Mouse (Mus musculus) lung, embryonic 14.5 days (tissue): ENCODE measurements at regions not wholly inside any gene's neighbourhood (a gene's known extent, or its start where the extent isn't known, plus 50 kb on each side); places are given as distances from the start of the nearest gene placed in this dataset.

Experiments used
- ATAC-seq: fragments of 200-750 bp; cut with Nextera tagmentation; 2 replicates; pipeline ENCODE4 v1.8.0; 2017; ENCODE audit warnings: mild to moderate bottlenecking, moderate TSS enrichment, moderate library complexity; ENCODE audit not compliant: insufficient read depth
- DNase-seq: peaks from one replicate; pipeline ENCODE4 v3.0.0-alpha.2; 2015
- H3K27ac ChIP-seq: fragments of 300-500 bp; sonication (generic); 2 replicates; pipeline ENCODE4 v1.5.1; 2014; ENCODE audit warnings: low read depth, mild to moderate bottlenecking, moderate library complexity
- H3K27me3 ChIP-seq: fragments of 300-500 bp; sonication (generic); 2 replicates; pipeline ENCODE4 v1.6.1; 2014; ENCODE audit warnings: low read length, control low read depth; ENCODE audit not compliant: insufficient read depth
- H3K36me3 ChIP-seq: fragments of 300-500 bp; sonication (generic); 2 replicates; pipeline ENCODE4 v1.6.1; 2014; ENCODE audit warnings: control low read depth; ENCODE audit not compliant: insufficient read depth
- H3K4me1 ChIP-seq: fragments of 300-500 bp; sonication (generic); 2 replicates; pipeline ENCODE4 v1.6.1; 2014; ENCODE audit warnings: antibody characterized with exemption, control low read depth; ENCODE audit not compliant: insufficient read depth
- H3K4me2 ChIP-seq: fragments of 300-500 bp; sonication (generic); 2 replicates; pipeline ENCODE4 v1.6.1; 2014; ENCODE audit warnings: mild to moderate bottlenecking
- H3K4me3 ChIP-seq: fragments of 300-500 bp; sonication (generic); 2 replicates; pipeline ENCODE4 v1.5.1; 2014; ENCODE audit warnings: low read depth, low read length
- H3K9ac ChIP-seq: fragments of 300-500 bp; sonication (generic); 2 replicates; pipeline ENCODE4 v1.6.1; 2014
- H3K9me3 ChIP-seq: fragments of 300-500 bp; sonication (generic); 2 replicates; pipeline ENCODE4 v1.6.1; 2016; ENCODE audit warnings: low read depth, low read length, control low read depth
- CTCF ChIP-seq: IDR thresholded peaks from 2 replicates; pipeline ENCODE4 v1.5.1; 2016; ENCODE audit warnings: antibody characterized with exemption, low read depth
- WGBS: fragments of 180-500 bp; shearing (Covaris S2); extraction: QIAGEN DNeasy Blood & Tissue Kit; methylation state at CpG from one replicate; pipeline ENCODE4 v1.1.7; 2014; 5-methylcytosine and 5-hydroxymethylcytosine counted together

- WGBS, result 77% methylated on average over 2 of the region's 2 CpGs
- H3K9me3 ChIP-seq, result no peaks in the 10 kb centered on the region
- no peak for TF ChIP-seq CTCF
- H3K27ac ChIP-seq, result no peak overlapping the region
- no peak overlapping the region for H3K4me2 ChIP-seq
- H3K9ac ChIP-seq, result no peak overlapping the region
- H3K36me3 ChIP-seq, result no peaks in the 10 kb centered on the region
- no peak overlapping the region for H3K4me3 ChIP-seq
- DNase-seq (no peak), ATAC-seq (no peak)
- H3K27me3 ChIP-seq, result no peaks in the 10 kb centered on the region
- no peaks in the 10 kb centered on the region for H3K4me1 ChIP-seq
Observed at GRCm38 (mm10) chr5:64727847-64728246, 75.3 kb upstream of the Klf3 start.

DNA sequence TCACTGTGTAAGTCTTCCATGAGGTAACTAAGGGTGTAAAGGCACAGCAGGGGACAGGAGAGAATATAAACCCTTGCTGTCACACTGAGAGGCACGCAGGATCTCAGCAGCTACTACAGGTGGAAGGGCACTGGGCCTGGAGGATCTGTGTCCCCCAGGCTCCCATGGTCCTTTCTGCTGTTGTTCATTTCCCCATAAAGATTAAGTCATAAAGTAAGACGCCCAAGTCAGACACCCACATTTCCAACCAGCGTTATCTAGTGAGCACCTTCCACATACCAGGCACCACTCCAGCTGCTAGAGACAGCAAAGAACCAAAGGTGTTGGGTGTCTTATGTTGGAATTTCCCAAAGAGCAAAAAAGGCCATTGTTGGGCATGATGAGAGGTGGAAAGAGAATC is 70.8 kb upstream of the Klf3 start:
- no peaks in the 10 kb centered on the region for H3K27me3 ChIP-seq
- no peaks in the 10 kb centered on the region for H3K36me3 ChIP-seq
- H3K9me3 ChIP-seq, result no peaks in the 10 kb centered on the region
- TF ChIP-seq CTCF, result no peak
- H3K9ac ChIP-seq, result no peak overlapping the region
- no peaks in the 10 kb centered on the region for H3K4me1 ChIP-seq
- no peak for DNase-seq
- 82% methylated on average over 3 of the region's 3 CpGs for WGBS
- no peak overlapping the region for H3K27ac ChIP-seq
- no peak overlapping the region for H3K4me3 ChIP-seq
- no peak for ATAC-seq
- H3K4me2 ChIP-seq, result no peak overlapping the region

DNA sequence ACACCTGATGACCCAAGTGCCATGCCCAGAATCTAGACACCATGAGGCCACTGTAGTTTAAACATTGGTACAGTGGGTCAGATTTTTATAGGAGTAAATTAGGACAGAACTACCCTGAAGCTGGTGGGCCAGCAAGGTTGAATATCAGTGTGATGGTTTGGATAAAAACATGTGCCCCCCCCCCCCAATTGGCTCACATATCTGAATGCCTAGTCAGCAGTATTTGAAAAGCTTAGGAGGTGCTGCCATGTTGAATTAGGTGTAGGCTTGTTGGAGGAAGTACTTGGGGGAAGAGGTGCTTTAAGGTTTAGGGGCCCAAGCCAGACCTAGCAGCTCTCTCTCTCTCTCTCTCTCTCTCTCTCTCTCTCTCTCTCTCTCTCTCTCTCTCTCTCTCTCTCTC is 66.2 kb upstream of the Klf3 start:
- no peak overlapping the region for H3K4me2 ChIP-seq
- H3K27me3 ChIP-seq, result no peaks in the 10 kb centered on the region
- ATAC-seq (no peak), DNase-seq (no peak)
- no peaks in the 10 kb centered on the region for H3K36me3 ChIP-seq
- H3K4me3 ChIP-seq, result no peak overlapping the region
- no peaks in the 10 kb centered on the region for H3K9me3 ChIP-seq
- no peak overlapping the region for H3K27ac ChIP-seq
- H3K4me1 ChIP-seq, result 0 out of 2 replicates have a peak, but pooled peaks cover 12% of the 10 kb centered on the region
- no peak overlapping the region for H3K9ac ChIP-seq
- no peak for TF ChIP-seq CTCF

GRCm38 (mm10) chr5:64738096-64738780 is 65.0 kb upstream of the Klf3 start:
- H3K4me2 ChIP-seq, result peak overlapping the region; percentile 27
- H3K9ac ChIP-seq, result no peak overlapping the region
- peak; percentile 26 for DNase-seq
- 19% methylated on average over 11 of the region's 11 CpGs for WGBS
- no peak for TF ChIP-seq CTCF
- H3K27ac ChIP-seq, result 0 out of 2 replicates have a peak overlapping the region, but pooled peaks have one; percentile 22
- H3K4me1 ChIP-seq, result 0 out of 2 replicates have a peak, but pooled peaks cover 12% of the 10 kb centered on the region
- H3K36me3 ChIP-seq, result no peaks in the 10 kb centered on the region
- ATAC-seq, result no peak
- H3K4me3 ChIP-seq, result no peak overlapping the region
- H3K27me3 ChIP-seq, result no peaks in the 10 kb centered on the region
- H3K9me3 ChIP-seq, result no peaks in the 10 kb centered on the region; the same call in 1 of the 2 replicates

DNA sequence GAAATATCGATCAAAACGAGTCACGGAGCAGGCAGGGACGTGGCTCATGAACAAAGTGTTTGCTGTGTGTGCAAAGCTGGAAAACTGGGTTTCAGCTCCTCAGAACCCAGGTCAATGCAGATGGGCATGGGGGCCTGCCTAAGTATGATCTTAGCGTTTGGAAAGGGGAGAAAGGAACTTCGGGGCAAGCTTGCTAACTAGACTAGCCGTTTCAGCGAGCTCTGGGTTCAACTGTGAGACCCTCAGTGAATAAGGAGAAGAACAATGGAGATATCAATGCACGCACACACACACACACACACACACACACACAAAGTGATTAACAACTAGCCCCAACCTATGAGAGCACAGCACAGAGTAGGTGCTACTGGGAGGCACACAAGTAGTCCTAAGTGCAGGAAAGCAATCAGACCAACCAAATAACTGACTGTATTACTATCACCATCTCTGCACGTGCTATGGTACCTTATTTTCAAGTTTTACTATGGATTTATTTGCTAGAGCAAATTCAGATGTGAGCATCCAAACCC is 64.3 kb upstream of the Klf3 start:
- Histone ChIP-seq H3K27me3 (no peaks in the 10 kb centered on the region), H3K27ac (peak overlapping the region; percentile 56), H3K4me1 (0 out of 2 replicates have a peak, but pooled peaks cover 12% of the 10 kb centered on the region), H3K4me3 (no peak overlapping the region), H3K36me3 (no peaks in the 10 kb centered on the region), H3K9ac (no peak overlapping the region), H3K9me3 (no peaks in the 10 kb centered on the region; the same call in 1 of the 2 replicates), H3K4me2 (peak overlapping the region; percentile 27)
- DNase-seq (no peak), ATAC-seq (peak; percentile 23; the same call in 1 of the 2 replicates)
- 28% methylated on average over 10 of the region's 10 CpGs for WGBS
- TF ChIP-seq CTCF, result no peak

DNA sequence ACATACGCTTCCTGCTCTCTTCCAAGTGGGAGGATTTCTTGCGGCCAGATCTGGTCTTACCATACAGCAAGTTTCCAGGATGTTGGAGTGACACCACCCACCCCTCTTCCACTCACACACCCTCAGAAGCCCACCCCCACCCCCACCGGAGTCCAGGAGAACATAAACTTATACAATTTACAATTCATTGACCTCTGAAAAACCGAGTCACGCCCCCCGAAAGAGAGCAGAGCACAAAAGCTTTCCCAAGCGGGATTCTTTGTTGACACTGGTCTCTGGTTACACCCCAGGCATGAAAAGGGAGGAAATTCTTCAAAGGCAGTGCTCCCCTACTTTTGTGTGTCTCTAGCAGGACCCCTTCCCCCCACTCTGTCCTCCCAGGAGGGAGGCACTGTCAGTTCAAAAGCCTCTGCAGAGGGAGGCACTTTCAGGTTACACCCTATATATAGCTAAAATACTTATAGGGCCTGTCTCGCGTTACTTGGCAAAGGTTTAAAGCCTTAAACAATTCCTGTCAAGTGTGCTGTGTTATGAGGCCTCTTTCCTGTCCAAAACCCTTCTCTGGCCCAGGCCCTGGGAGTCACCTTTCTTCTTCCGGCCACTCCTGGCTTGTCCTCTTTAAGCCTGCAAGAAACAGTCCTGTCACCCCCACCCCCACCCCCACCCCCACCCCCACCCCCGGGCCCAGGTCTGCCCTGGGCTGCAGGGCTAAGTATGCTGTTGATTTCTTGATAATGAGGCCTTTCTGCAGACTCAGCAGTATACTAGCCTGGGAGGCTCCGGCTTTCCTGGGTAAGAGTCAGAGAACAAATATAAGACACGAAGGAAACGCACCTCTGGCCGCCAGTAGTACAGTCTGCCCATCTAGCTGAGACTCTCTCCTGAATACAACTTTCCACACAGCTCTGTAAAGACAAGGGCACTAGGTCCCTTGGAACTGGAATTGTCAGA is 63.6 kb upstream of the Klf3 start:
- DNase-seq (peak; percentile 76), ATAC-seq (peak; percentile 82)
- no peak for TF ChIP-seq CTCF
- peak overlapping the region; percentile 56 for H3K27ac ChIP-seq
- no peaks in the 10 kb centered on the region for H3K27me3 ChIP-seq
- H3K4me3 ChIP-seq, result no peak overlapping the region
- 0 out of 2 replicates have a peak, but pooled peaks cover 12% of the 10 kb centered on the region for H3K4me1 ChIP-seq
- 0 out of 2 replicates have a peak overlapping the region, but pooled peaks have one; percentile 23 for H3K4me2 ChIP-seq
- no peaks in the 10 kb centered on the region; the same call in 1 of the 2 replicates for H3K9me3 ChIP-seq
- H3K9ac ChIP-seq, result no peak overlapping the region
- H3K36me3 ChIP-seq, result no peaks in the 10 kb centered on the region
- 7% methylated on average over 15 of the region's 15 CpGs for WGBS
